Mouse (Mus musculus) macrophage (primary cell): ENCODE data around the gene H2afy2. TPM values are rescaled to one million over a fixed set of nuclear protein-coding genes. Genes with fewer than 3 reads are reported as not detected.

Experiments used
- H3K27ac ChIP-seq: fragments of 350-480 bp; formaldehyde crosslinking; 2 replicates; pipeline ENCODE4 v1.9.0; 2021
- H3K36me3 ChIP-seq: fragments of 350-480 bp; formaldehyde crosslinking; 2 replicates; pipeline ENCODE4 v1.9.0; 2021; ENCODE audit errors: inconsistent target
- H3K4me3 ChIP-seq: fragments of 350-480 bp; formaldehyde crosslinking; 2 replicates; pipeline ENCODE4 v1.9.0; 2021; ENCODE audit errors: inconsistent target
- H3K79me2 ChIP-seq: fragments of 350-480 bp; formaldehyde crosslinking; 2 replicates; pipeline ENCODE4 v1.9.0; 2021; ENCODE audit errors: inconsistent target
- WGBS: methylation state at CpG from one replicate; pipeline ENCODE4 v1.1.7; 2026; ENCODE audit warnings: inconsistent platforms; ENCODE audit not compliant: missing documents; 5-methylcytosine and 5-hydroxymethylcytosine counted together
- polyA plus RNA-seq: library from polyadenylated mRNA; stranded (reverse); fragments of 250-400 nt; gene quantifications from 3 replicates; pipeline ENCODE4 v1.2.4, GENCODE M21; 2018; ENCODE audit warnings: inconsistent platforms

The H2afy2 gene
- polyA plus RNA-seq, 1 experiment from 2014 or later: 6.8 TPM

DNA sequence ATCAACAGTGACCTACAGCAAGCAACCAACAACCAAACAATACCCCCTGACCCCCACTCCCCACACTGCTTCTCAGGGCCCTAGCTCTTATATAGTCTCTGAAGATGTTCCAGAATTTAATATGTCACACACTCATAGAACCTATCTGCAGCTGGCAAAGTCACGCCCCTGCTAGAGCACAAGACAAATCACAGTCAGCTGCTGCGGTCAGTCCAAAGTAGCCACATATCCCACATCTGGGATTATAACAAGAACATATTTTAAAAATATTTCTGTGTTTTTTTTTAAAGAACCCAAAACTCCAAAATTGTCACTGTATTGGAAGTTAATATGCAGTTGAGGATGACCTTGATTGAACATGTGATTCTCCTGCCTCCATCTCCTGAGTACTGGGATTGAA is 25.0 kb downstream of the H2afy2 start:
- WGBS: 91% methylated on average over 2 of the region's 2 CpGs
- H3K79me2 ChIP-seq: no peaks in the 10 kb centered on the region
- H3K27ac ChIP-seq: no peak overlapping the region
- H3K36me3 ChIP-seq: no peaks in the 10 kb centered on the region
- H3K4me3 ChIP-seq: no peak overlapping the region

DNA sequence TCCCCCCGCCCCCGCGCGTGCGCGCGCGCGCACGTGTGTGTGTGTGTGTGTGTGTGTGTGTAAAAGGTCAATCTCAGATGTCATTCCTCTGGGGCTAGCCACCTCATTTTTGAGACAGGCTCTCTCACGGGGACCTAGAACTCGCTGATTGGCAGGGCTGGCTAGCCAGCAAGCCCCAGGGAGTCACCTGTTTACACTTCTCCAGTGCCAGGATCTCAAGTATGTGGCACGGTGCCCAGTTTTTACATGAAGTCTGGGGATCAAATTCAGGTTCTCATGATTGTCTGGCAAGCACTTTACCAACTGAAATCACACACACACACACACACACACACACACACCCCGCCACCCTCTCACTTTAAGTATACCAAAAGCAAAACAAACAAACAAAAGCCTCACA is 26.9 kb downstream of the H2afy2 start:
- H3K79me2 ChIP-seq: no peaks in the 10 kb centered on the region
- no peak overlapping the region for H3K4me3 ChIP-seq
- no peak overlapping the region for H3K27ac ChIP-seq
- H3K36me3 ChIP-seq: no peaks in the 10 kb centered on the region
- 94% methylated on average over 14 of the region's 14 CpGs for WGBS

DNA sequence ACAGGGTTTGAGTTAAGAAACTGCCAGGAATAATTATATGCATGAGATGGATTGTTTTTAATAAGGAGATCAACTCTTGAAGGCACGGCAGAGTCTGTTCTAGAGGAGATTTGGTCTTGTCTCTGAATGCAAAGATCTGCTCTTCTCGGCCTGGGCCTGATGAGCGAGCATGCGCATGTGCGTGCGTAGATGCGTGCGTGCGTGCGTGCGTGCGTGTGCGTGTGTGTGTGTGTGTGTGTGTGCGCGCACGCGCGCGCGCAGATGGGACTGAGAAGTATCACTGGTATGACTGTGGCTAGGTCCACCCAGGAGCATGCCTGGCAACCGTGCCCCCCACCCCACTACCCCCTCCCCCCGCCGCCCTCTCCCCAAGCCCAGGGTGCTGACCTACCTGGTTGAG is 30.9 kb downstream of the H2afy2 start:
- H3K36me3 ChIP-seq: no peaks in the 10 kb centered on the region
- 100% methylated on average over 2 of the region's 23 CpGs for WGBS
- H3K27ac ChIP-seq: no peak overlapping the region
- H3K79me2 ChIP-seq: no peaks in the 10 kb centered on the region
- H3K4me3 ChIP-seq: no peak overlapping the region

DNA sequence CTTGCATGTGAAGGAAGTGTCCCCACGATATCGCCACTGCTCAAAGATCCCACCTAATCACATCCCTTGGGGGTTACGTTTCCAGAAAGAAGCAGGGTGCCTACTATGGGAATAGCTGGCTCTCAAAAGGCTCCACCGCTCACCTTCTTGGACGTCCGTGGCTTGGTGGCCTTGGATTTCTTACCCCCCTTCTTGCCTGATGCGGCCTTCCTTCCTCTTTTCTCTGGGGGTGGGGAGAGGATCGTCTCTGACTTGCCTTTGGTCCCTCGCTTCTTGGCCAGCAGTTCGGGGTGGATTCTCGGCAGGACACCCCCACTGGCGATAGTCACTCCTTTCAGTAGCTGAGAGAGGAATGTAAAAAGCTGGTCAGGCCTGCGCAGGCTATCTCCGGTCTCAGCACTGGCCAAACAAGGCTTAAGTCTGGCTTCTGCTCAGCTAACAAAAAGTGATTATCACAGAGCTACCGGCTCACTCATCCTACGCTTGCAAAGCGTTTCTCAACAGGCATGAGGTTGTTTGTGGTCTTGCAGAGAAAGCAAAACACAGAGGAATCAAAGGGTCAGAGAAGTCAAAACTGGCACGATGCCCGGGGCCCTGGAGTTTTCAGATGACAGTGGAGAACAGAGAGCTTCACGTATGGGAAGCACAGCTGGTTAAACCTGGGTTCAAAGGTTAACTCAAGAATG is 32.3 kb downstream of the H2afy2 start:
- Histone ChIP-seq H3K36me3 (no peaks in the 10 kb centered on the region), H3K27ac (peak overlapping the region; percentile 62), H3K4me3 (no peak overlapping the region), H3K79me2 (no peaks in the 10 kb centered on the region)
- WGBS: 21% methylated on average over 18 of the region's 20 CpGs

DNA sequence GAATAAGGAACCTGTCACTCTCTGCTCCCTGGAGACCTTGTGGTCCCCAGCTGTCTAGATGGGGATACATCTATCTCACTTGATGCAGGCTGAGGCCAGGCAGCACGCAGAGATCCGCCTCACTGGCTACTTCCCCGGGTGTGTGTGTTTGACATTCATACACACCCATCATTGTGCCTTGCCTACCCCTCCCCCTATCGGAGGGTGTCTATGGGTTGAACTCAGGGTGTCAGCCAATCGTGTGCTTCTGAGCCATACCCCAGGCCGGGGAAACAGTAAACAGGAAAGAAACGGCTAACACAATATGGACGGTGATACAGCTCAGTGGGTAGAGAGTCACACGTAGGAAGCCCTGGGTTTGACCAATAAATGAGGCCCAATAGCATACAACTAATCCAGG is 33.9 kb downstream of the H2afy2 start:
- Histone ChIP-seq H3K36me3 (no peaks in the 10 kb centered on the region), H3K79me2 (no peaks in the 10 kb centered on the region), H3K4me3 (no peak overlapping the region), H3K27ac (no peak overlapping the region)
- 93% methylated on average over 9 of the region's 9 CpGs for WGBS

DNA sequence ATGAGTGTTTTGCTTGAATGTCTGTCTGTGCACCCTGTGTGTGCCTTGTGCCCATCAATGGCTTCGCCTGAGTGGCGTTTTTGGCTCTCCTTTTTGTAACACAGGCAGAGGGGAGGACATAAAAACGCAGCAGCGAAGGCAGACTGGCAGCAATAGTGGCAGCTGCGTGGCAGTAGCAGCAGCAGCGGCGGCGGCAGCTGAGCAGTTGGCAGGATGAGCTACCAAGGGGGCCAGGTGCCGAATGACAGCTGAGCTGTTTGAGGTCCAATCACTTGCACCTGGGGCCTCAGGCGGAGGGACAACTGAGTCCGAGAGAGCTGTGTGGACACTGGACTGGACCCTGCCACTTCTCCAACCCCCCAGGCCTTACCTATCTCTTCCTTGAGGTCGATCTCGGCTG is 36.6 kb downstream of the H2afy2 start:
- Histone ChIP-seq H3K27ac (no peak overlapping the region), H3K36me3 (no peaks in the 10 kb centered on the region), H3K79me2 (no peaks in the 10 kb centered on the region), H3K4me3 (no peak overlapping the region)
- 95% methylated on average over 13 of the region's 13 CpGs for WGBS

DNA sequence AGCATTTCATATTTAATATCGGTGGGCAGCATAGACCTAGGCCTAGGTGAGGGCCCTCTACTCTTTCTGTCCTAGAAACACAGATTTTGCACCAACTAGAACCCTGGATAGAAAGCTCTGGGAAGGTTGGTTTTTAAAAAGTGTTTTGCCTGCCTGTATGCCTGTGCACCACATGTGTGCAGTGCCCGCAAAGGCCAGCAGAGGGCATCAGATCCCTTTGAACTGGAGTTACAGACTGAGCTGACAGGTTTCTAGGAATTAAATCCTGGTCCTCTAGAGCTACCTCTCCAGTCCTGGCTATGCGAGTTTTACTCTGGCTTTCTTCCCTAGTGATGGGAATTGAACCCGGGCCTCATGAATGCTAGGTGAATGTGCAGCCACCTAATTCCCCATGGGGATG is 38.8 kb downstream of the H2afy2 start:
- Histone ChIP-seq H3K36me3 (no peaks in the 10 kb centered on the region), H3K27ac (no peak overlapping the region), H3K79me2 (no peaks in the 10 kb centered on the region), H3K4me3 (no peak overlapping the region)
- WGBS: 87% methylated on average over 4 of the region's 4 CpGs

DNA sequence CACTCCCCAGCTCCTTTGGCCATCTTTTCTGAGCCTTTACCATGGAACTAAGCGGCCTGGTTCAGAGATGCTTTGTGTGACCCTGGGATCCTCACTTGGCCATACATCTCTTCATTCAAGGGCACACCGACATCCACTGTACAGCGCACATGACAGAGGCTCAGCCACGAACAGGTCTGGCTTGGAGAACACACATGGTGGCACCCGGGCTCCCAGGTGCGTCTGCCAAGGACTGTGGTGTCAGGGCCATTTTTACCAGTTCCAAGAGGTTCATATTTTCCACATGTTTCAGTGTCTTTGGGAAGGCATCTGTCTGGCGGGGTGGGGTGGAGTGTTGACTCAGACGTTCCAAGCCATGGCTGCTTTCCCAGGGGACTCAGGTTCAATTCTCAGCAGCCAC is 41.6 kb downstream of the H2afy2 start:
- WGBS: 94% methylated on average over 8 of the region's 8 CpGs

DNA sequence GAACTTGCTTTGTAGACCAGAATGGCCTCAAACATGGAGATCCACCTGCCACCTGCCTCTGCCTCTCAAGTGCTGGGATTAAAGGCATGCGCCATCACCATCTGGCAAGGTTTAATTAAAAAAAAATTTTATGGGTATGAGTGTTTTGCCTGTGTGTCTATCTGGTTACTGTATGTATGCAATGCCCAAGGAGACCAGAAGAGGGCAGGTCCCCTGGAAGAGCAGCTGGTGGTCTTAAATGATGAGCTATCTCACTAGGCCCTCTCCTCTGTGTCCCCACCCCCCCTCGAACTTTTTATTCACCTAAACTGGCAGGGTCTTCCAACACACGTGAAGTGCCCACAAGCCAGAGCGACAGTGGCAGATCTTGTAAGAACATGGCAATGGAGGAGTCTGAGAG is 42.1 kb downstream of the H2afy2 start:
- Histone ChIP-seq H3K36me3 (no peaks in the 10 kb centered on the region), H3K27ac (no peak overlapping the region), H3K79me2 (no peaks in the 10 kb centered on the region), H3K4me3 (no peak overlapping the region)
- WGBS: 97% methylated on average over 4 of the region's 4 CpGs

More for the DNA sequence above, 41.6 kb downstream of the H2afy2 start:
- Histone ChIP-seq H3K4me3 (no peak overlapping the region), H3K36me3 (no peaks in the 10 kb centered on the region), H3K27ac (no peak overlapping the region), H3K79me2 (no peaks in the 10 kb centered on the region)

DNA sequence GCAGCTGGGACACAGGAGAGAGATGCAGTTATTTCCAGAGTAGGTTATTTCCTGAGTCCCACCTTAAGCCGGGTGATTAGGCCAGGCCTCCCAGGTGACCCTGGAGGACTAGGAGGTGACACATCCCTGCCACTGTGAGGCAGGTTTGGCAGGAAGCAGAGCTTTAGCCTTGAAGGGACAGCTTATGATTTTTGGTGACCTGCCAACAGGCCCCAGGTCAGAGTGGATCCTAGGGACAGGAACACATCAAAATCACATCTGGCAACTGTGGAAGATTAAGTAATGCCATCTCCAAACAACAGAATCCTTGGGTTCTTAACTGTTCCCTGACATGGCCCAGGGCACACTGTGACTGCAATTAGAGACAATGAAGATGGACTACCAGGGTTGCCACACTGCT is 42.6 kb downstream of the H2afy2 start:
- WGBS: 93% methylated on average over 1 of the region's 1 CpGs
- Histone ChIP-seq H3K27ac (no peak overlapping the region), H3K36me3 (no peaks in the 10 kb centered on the region), H3K79me2 (no peaks in the 10 kb centered on the region), H3K4me3 (no peak overlapping the region)

DNA sequence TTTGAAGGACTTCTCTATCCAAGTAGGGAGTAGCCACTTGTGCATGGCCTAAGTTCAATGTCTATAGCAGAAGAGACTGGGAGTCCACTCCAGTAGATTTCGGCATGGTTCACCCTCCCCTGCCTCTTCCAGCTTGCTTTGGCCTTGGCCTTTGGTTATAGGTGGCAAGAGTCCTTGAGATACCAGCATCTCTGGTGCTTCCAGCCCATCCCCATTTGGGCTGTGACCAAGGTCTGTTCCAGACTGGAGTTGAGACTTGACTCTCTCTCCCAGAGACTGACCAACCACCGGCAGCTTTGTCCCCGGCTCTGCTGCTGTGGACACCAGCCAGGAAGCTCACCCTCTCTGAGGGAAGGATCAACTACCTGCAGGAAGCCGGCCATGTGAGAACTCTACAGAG is 45.8 kb downstream of the H2afy2 start:
- no peaks in the 10 kb centered on the region for H3K36me3 ChIP-seq
- H3K79me2 ChIP-seq: no peaks in the 10 kb centered on the region
- no peak overlapping the region for H3K4me3 ChIP-seq
- no peak overlapping the region for H3K27ac ChIP-seq
- 94% methylated on average over 4 of the region's 4 CpGs for WGBS

DNA sequence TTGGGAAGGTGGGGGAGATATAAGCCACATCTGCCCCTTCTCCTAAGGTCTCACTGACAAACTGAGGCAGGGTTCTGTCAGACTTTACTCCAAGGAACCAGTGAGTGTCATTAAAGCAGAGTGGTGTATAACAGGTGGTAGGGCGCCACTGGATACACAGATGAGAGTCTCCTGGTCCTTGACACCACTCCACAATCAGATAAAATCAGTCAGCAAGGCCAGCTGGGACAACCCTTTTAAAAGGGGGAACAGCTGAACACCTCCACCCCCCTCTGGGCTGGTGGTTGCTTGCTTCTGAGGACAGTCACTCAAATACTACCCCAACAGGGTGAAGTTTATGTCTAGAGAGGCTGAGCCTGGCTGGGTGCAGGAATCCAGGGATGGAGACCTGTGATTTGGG is 46.4 kb downstream of the H2afy2 start:
- H3K36me3 ChIP-seq: no peaks in the 10 kb centered on the region
- no peaks in the 10 kb centered on the region for H3K79me2 ChIP-seq
- H3K27ac ChIP-seq: no peak overlapping the region
- 100% methylated on average over 1 of the region's 1 CpGs for WGBS
- no peak overlapping the region for H3K4me3 ChIP-seq

DNA sequence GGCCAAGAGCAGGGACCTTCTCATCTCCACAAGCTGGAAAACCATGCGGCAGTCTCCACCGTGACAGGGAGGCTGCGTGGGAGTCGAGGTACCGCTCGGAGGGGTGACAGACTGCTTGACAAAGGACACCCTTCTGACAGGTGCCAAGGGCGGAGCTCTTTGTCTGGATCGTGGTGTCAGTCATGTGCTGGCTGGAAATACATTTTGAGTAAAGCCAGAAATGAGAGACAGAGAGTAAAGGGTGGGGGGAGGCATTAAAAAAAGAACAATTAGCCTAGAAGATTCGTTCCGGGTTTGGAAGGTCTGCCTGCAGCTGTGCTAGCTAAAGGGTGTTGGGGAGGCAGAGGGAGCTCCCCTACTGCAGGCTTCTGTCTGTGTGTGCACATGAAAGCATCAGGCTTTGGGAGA is 47.3 kb downstream of the H2afy2 start:
- Histone ChIP-seq H3K36me3 (no peaks in the 10 kb centered on the region), H3K79me2 (no peaks in the 10 kb centered on the region), H3K27ac (no peak overlapping the region), H3K4me3 (no peak overlapping the region)
- WGBS: 92% methylated on average over 10 of the region's 10 CpGs

DNA sequence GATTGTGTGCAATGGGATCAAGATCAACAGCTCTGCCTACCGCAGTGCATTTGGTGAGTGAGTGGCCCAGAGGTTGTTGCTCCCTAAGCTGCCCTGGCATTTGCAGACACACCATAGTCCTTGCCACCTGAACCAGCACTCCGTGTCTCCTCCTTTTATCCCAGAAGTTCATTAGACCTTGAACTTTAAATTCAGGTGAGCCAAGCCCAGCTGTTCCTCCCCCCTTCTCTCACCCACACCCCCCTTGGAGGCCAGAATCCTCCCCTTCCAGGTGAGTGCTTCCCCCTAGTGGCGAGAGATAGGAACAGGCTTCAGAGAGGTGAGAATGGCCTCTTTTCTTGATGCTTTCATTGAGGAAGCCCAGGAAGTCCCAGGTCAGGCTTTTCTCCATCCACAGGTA is 49.6 kb downstream of the H2afy2 start:
- WGBS: 55% methylated on average over 3 of the region's 3 CpGs
- no peaks in the 10 kb centered on the region for H3K79me2 ChIP-seq
- peaks cover 9% of the 10 kb centered on the region; the same call in 1 of the 2 replicates for H3K36me3 ChIP-seq
- H3K27ac ChIP-seq: no peak overlapping the region
- no peak overlapping the region for H3K4me3 ChIP-seq

DNA sequence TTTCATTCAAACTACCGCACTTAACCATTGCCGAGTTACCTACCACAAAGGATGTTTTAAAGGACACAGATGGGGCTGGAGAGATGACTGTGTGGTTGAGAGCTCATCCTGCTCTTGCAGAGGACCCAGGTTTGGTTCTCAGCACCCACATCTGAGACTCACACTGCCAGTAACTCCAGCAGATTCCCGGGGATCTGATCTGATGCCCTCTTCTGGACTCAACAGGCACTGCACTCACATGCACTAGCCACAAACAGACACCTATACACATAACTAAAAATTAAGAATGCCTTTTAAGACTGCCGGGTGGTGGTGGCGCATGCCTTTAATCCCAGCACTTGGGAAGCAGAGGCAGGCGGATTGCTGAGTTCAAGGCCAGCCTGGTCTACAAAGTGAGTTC is 53.8 kb downstream of the H2afy2 start:
- no peaks in the 10 kb centered on the region for H3K79me2 ChIP-seq
- WGBS: 98% methylated on average over 6 of the region's 6 CpGs
- no peak overlapping the region for H3K27ac ChIP-seq
- H3K36me3 ChIP-seq: peaks cover 36% of the 10 kb centered on the region; the same call in 1 of the 2 replicates
- H3K4me3 ChIP-seq: no peak overlapping the region

DNA sequence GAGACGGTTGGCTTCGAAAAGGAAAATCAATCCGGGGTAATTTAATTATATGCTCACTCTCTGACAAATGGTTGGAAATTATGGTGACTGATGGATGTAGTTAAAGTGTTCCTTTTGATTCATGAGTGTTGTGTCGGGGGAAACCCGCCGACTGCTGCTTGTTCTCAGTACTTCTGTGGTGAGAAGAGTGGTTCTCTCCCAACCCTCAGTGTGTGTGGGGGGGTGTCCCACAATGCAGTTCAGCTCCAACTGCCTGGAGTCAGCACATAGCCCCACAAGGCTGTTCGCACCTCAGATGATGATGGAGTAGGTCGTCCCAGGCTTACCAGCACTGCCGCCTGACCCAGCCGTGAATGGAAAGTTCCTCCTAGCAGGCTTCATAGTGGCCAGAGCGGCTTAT is 54.8 kb downstream of the H2afy2 start:
- no peak overlapping the region for H3K27ac ChIP-seq
- H3K79me2 ChIP-seq: no peaks in the 10 kb centered on the region
- WGBS: 90% methylated on average over 11 of the region's 11 CpGs
- H3K4me3 ChIP-seq: no peak overlapping the region
- H3K36me3 ChIP-seq: peaks cover 36% of the 10 kb centered on the region; the same call in 1 of the 2 replicates
